Mouse (Mus musculus) kidney, adult 2 months (tissue): ENCODE data around the gene Tcf7l1.

Experiments
- CTCF ChIP-seq: fragments of 200-500 bp; conservative IDR thresholded peaks from 2 replicates; pipeline ENCODE4 v1.5.1; 2011; ENCODE audit warnings: low read depth, mild to moderate bottlenecking, control low read depth, low read length, moderate library complexity, mixed read lengths; ENCODE audit not compliant: insufficient read depth, insufficient read length
- POLR2A ChIP-seq: fragments of 200-500 bp; IDR thresholded peaks from one replicate; pipeline ENCODE4 v1.6.1; 2011; ENCODE audit warnings: low read depth, low read length, control low read depth

DNA sequence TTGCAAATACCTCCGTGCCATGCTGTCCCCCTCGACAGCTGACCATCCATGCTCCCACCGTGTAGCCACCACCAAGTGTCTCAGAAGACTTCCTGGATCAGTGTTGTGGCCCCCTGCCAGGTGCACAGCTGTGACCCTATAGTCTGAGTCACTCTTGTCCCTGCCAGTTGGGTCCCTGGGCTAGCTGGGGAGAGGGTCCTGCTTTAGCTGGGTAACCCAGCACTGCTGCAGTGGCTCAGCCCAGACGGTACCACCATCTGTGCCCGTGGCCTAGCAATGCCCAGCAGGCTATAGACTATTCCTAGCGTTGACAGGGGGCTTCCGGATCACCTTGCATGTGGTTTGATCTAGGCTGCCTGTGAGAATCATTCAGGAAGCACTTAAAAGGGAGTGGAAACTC, 21.2 kb upstream of the Tcf7l1 start:
- TF ChIP-seq POLR2A (no peak), CTCF (no peak)
